Mouse (Mus musculus) myocyte (in vitro differentiated cells): ENCODE measurements around the gene Zfp672.

ENCODE experiments used
- CEBPB ChIP-seq: IDR thresholded peaks from 2 replicates; pipeline ENCODE4 v1.6.1; 2011; ENCODE audit warnings: mild to moderate bottlenecking, moderate library complexity; ENCODE audit not compliant: poor library complexity, insufficient read depth, severe bottlenecking
- E2F4 ChIP-seq: IDR thresholded peaks from one replicate; pipeline ENCODE4 v1.6.1; 2011; ENCODE audit warnings: mild to moderate bottlenecking, control low read depth, moderate library complexity; ENCODE audit not compliant: insufficient read depth
- MYOG ChIP-seq, 3 experiments: IDR thresholded peaks; one replicate each; pipeline ENCODE4 v1.6.1; 2011; ENCODE audit warnings: control low read depth in 2 of 3, low read depth in 2 of 3, mild to moderate bottlenecking in 2 of 3; ENCODE audit not compliant: insufficient read length in 2 of 3, control insufficient read depth in 1 of 3, insufficient read depth in 1 of 3
- POLR2A ChIP-seq: IDR thresholded peaks from one replicate; pipeline ENCODE4 v1.6.1; 2011; ENCODE audit warnings: low read depth, mild to moderate bottlenecking, control low read depth, moderate library complexity; ENCODE audit not compliant: insufficient read length

- TF ChIP-seq POLR2A, result no peak
- TF ChIP-seq CEBPB, result no peak
- no peak for TF ChIP-seq MYOG (IDR thresholded peaks at IDR 0.05; ENCODE audit: control insufficient read depth in 1 of 3, insufficient read depth in 1 of 3, insufficient read length in 2 of 3, low read depth in 2 of 3)
- TF ChIP-seq E2F4, result no peak
These were observed 47.1 kb upstream of the Zfp672 start for GRCm38 (mm10) chr11:58377273-58377672.
